In the genomic region with DNA sequence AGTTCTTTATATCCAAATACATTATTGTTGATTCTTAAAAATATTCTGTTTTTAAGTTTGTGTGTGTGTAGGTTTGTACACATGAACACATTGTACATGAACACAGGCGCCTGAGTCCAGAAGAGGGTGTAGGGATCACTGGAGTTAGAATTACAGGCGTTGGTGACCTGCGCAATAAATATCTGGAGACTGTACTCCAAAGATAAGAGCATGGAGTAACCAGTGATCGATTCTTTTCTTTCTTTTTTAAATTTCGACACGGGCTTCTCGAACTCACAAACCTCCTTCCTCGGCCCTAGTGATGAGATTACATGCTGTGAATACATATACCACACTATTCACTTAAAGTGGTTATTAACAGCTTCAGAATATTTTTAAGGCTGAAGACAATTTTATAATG, we compare ENCODE assay signal across 8 mouse cellular contexts. TPM values are rescaled to one million over a fixed set of nuclear protein-coding genes. Genes with fewer than 3 reads are reported as not detected.
A peak's percentile ranks its signal among the peaks of the same experiment; 100 is the strongest.
DNase-seq lines count a peak whose midpoint lies in the region; ATAC-seq lines count a peak whose summit lies in the region.

No protein-coding gene starts in this region.

- ATAC-seq in heart, embryonic 12.5 days (ENCODE audit: insufficient number of reproducible peaks, low FRiP score) = no peak
- ATAC-seq in embryonic facial prominence, embryonic 13.5 days (ENCODE audit: insufficient number of reproducible peaks, insufficient read depth, low FRiP score, low TSS enrichment, low read depth) = no peak
- no peak for ATAC-seq in intestine, embryonic 14.5 days (replicated peaks; ENCODE audit: low FRiP score, low TSS enrichment, low read depth)
- no peak; the same call in 1 of the 2 replicates for ATAC-seq in midbrain, embryonic 14.5 days (ENCODE audit: low FRiP score, low TSS enrichment)
- no peak for ATAC-seq in CD4-positive, CD25-positive, alpha-beta regulatory T cell, adult 4 months

- H3K36me3 ChIP-seq in heart, embryonic 12.5 days = no peaks in the 10 kb centered on the region
- H3K36me3 ChIP-seq in embryonic facial prominence, embryonic 13.5 days = no peaks in the 10 kb centered on the region
- no peaks in the 10 kb centered on the region for H3K36me3 ChIP-seq in intestine, embryonic 14.5 days (ENCODE audit: control insufficient read depth, insufficient read depth, low read length)
- H3K36me3 ChIP-seq in midbrain, embryonic 14.5 days (ENCODE audit: control insufficient read depth, insufficient read depth, low read length) = no peaks in the 10 kb centered on the region

- H3K27ac ChIP-seq in heart, embryonic 12.5 days (ENCODE audit: poor library complexity, severe bottlenecking) = no peak overlapping the region
- H3K27ac ChIP-seq in embryonic facial prominence, embryonic 13.5 days = no peak overlapping the region
- H3K27ac ChIP-seq in intestine, embryonic 14.5 days (ENCODE audit: low read depth) = no peak overlapping the region
- no peak overlapping the region for H3K27ac ChIP-seq in midbrain, embryonic 14.5 days (replicated peaks; ENCODE audit: low read depth, low read length)

- H3K27me3 ChIP-seq in heart, embryonic 12.5 days (replicated peaks) = no peaks in the 10 kb centered on the region
- H3K27me3 ChIP-seq in embryonic facial prominence, embryonic 13.5 days = no peaks in the 10 kb centered on the region
- no peaks in the 10 kb centered on the region for H3K27me3 ChIP-seq in intestine, embryonic 14.5 days (replicated peaks; ENCODE audit: control insufficient read depth, insufficient read depth, low read length)
- no peaks in the 10 kb centered on the region for H3K27me3 ChIP-seq in midbrain, embryonic 14.5 days (ENCODE audit: control insufficient read depth, insufficient read depth, low read length)

- H3K4me1 ChIP-seq in heart, embryonic 12.5 days (replicated peaks) = 0 out of 2 replicates have a peak, but pooled peaks cover 4% of the 10 kb centered on the region
- H3K4me1 ChIP-seq in embryonic facial prominence, embryonic 13.5 days = peaks cover 8% of the 10 kb centered on the region
- H3K4me1 ChIP-seq in intestine, embryonic 14.5 days (replicated peaks; ENCODE audit: control insufficient read depth, insufficient read depth, low read length) = no peaks in the 10 kb centered on the region
- H3K4me1 ChIP-seq in midbrain, embryonic 14.5 days (ENCODE audit: control insufficient read depth, insufficient read depth, low read length) = peaks cover 7% of the 10 kb centered on the region

- WGBS in heart, embryonic 12.5 days = 68% methylated on average over 8 of the region's 8 CpGs
- WGBS in embryonic facial prominence, embryonic 13.5 days = 78% methylated on average over 8 of the region's 8 CpGs
- WGBS in intestine, embryonic 14.5 days = 79% methylated on average over 8 of the region's 8 CpGs
- WGBS in midbrain, embryonic 14.5 days = 78% methylated on average over 8 of the region's 8 CpGs

- DNase-seq in heart, adult 18-20 months = no peak
- DNase-seq in intestine, embryonic 14.5 days (ENCODE audit: low spot score) = no peak
- DNase-seq in midbrain, embryonic 14.5 days = no peak
- DNase-seq in adrenal gland, adult 8-10 months = no peak
- DNase-seq in kidney, postnatal 4 days = no peak

- no peaks in the 10 kb centered on the region for H3K9me3 ChIP-seq in heart, embryonic 12.5 days (replicated peaks)
- H3K9me3 ChIP-seq in embryonic facial prominence, embryonic 13.5 days = no peaks in the 10 kb centered on the region
- H3K9me3 ChIP-seq in intestine, embryonic 14.5 days (ENCODE audit: control insufficient read depth, low read length) = no peaks in the 10 kb centered on the region
- H3K9me3 ChIP-seq in midbrain, embryonic 14.5 days (ENCODE audit: control insufficient read depth, low read length) = no peaks in the 10 kb centered on the region

- H3K4me3 ChIP-seq in heart, embryonic 12.5 days = peak overlapping the region; percentile 83
- H3K4me3 ChIP-seq in embryonic facial prominence, embryonic 13.5 days = peak overlapping the region; percentile 62
- peak overlapping the region; percentile 60 for H3K4me3 ChIP-seq in intestine, embryonic 14.5 days (ENCODE audit: low read depth, low read length)
- peak overlapping the region; percentile 80; the same call in 1 of the 2 replicates for H3K4me3 ChIP-seq in midbrain, embryonic 14.5 days (replicated peaks; ENCODE audit: low read depth, low read length)

- no peak overlapping the region for H3K9ac ChIP-seq in heart, embryonic 12.5 days
- H3K9ac ChIP-seq in embryonic facial prominence, embryonic 13.5 days = no peak overlapping the region
- H3K9ac ChIP-seq in intestine, embryonic 14.5 days (ENCODE audit: low read length) = no peak overlapping the region
- no peak overlapping the region; the same call in 1 of the 2 replicates for H3K9ac ChIP-seq in midbrain, embryonic 14.5 days (replicated peaks; ENCODE audit: low read length)

- H3K4me2 ChIP-seq in heart, embryonic 12.5 days = peak overlapping the region; percentile 98
- H3K4me2 ChIP-seq in embryonic facial prominence, embryonic 13.5 days = peak overlapping the region; percentile 87
- peak overlapping the region; percentile 88 for H3K4me2 ChIP-seq in intestine, embryonic 14.5 days (ENCODE audit: low read length)
- peak overlapping the region; percentile 93 for H3K4me2 ChIP-seq in midbrain, embryonic 14.5 days (ENCODE audit: low read length)

RNA-seq across cellular contexts. Expression of a gene that starts 0.6 kb away (rescaled TPM):
- 2.5 and 2.9 TPM in 2 replicates for polyA plus RNA-seq in heart, embryonic 12.5 days (2016; fragmentation: Nextera tagmentation; extraction: Ambion mirVana)
- total RNA-seq in heart, adult 18-20 months (2021) = under 1 TPM; 0.17 to 0.18 TPM
- 15.5 and 17.1 TPM in 2 replicates for polyA plus RNA-seq in embryonic facial prominence, embryonic 13.5 days (2015; fragmentation: Nextera tagmentation; extraction: Ambion mirVana)
- 6.8 and 8.4 TPM in 2 replicates for polyA plus RNA-seq in intestine, embryonic 14.5 days (2014; fragmentation: Nextera tagmentation; extraction: Ambion mirVana)
- 10.1 and 13.2 TPM in 2 replicates for polyA plus RNA-seq in midbrain, embryonic 14.5 days (2014; fragmentation: Nextera tagmentation; extraction: Ambion mirVana)
- total RNA-seq in adrenal gland, adult 8-10 months (2022) = 1 to 10 TPM; 1.9 to 5.6 (median 5.0) TPM
- 1 to 10 TPM; 2.4 to 3.3 TPM for polyA plus RNA-seq in CD4-positive, CD25-positive, alpha-beta regulatory T cell, adult 4 months (2017; shearing (Covaris generic))

RNA-seq across cellular contexts. Expression of a gene that starts 21.5 kb away (rescaled TPM):
- polyA plus RNA-seq in heart, embryonic 12.5 days (2016; fragmentation: Nextera tagmentation; extraction: Ambion mirVana) = 54.4 and 58.9 TPM in 2 replicates
- total RNA-seq in heart, adult 18-20 months (2021) = 10 to 100 TPM; 33.5 to 35.4 TPM
- 167 and 180 TPM in 2 replicates for polyA plus RNA-seq in embryonic facial prominence, embryonic 13.5 days (2015; fragmentation: Nextera tagmentation; extraction: Ambion mirVana)
- polyA plus RNA-seq in intestine, embryonic 14.5 days (2014; fragmentation: Nextera tagmentation; extraction: Ambion mirVana) = 109 and 125 TPM in 2 replicates
- 152 and 165 TPM in 2 replicates for polyA plus RNA-seq in midbrain, embryonic 14.5 days (2014; fragmentation: Nextera tagmentation; extraction: Ambion mirVana)
- total RNA-seq in adrenal gland, adult 8-10 months (2022) = 10 to 100 TPM; 28.8 to 41.7 (median 38.3) TPM
- polyA plus RNA-seq in CD4-positive, CD25-positive, alpha-beta regulatory T cell, adult 4 months (2017; shearing (Covaris generic)) = 10 to 100 TPM; 34.4 to 40.9 TPM

RNA-seq across cellular contexts. Expression of a gene that starts 37.7 kb away (rescaled TPM):
- polyA plus RNA-seq in heart, embryonic 12.5 days (2016; fragmentation: Nextera tagmentation; extraction: Ambion mirVana) = 530 and 545 TPM in 2 replicates
- total RNA-seq in heart, adult 18-20 months (2021) = 100 to 1,000 TPM; 193 to 194 TPM
- polyA plus RNA-seq in embryonic facial prominence, embryonic 13.5 days (2015; fragmentation: Nextera tagmentation; extraction: Ambion mirVana) = 612 and 649 TPM in 2 replicates
- 798 and 814 TPM in 2 replicates for polyA plus RNA-seq in intestine, embryonic 14.5 days (2014; fragmentation: Nextera tagmentation; extraction: Ambion mirVana)
- 215 and 312 TPM in 2 replicates for polyA plus RNA-seq in midbrain, embryonic 14.5 days (2014; fragmentation: Nextera tagmentation; extraction: Ambion mirVana)
- total RNA-seq in adrenal gland, adult 8-10 months (2022) = 100 to 1,000 TPM; 293 to 348 (median 309) TPM
- 1,000 to 10,000 TPM; 1,072 to 1,239 TPM for polyA plus RNA-seq in CD4-positive, CD25-positive, alpha-beta regulatory T cell, adult 4 months (2017; shearing (Covaris generic))
